Mouse (Mus musculus): ENCODE results near the gene Iscu. TPM values are rescaled to one million over a fixed set of nuclear protein-coding genes. Genes with fewer than 3 reads are reported as not detected.

The Iscu gene
- polyA plus RNA-seq, 2 experiments = 64.9 to 103 TPM

DNA sequence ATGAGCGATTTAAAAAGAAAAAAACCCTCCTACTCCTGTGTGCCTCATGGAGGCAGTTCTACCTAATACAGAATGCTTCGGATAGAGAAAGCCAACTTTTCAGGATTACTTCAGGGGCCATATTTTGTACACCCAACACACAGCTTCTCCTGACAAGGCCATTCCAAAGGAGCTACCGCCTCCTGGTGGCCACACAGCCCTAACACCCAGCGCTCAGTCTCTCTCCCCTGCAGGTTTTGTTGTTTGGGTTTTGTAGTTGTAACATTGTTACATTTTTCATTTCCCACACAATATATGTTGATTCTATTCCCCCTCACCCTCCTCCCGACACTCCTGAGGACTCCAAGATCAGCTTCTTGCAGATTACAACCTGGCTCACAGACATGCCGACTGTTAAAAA, 40.4 kb upstream of the Iscu start:
- ATAC-seq (ENCODE audit: insufficient read depth) = no peak
- Histone ChIP-seq H3K27me3 (ENCODE audit: control insufficient read depth, insufficient read depth, low read length) (no peaks in the 10 kb centered on the region), H3K4me1 (replicated peaks; ENCODE audit: control insufficient read depth in 2 of 2, insufficient read depth in 2 of 2, low read length in 1 of 2) (peaks cover 7 to 13% of the 10 kb centered on the region in 2 experiments), H3K9ac (replicated peaks) (no peak overlapping the region), H3K36me3 (replicated peaks; ENCODE audit: control insufficient read depth, insufficient read depth, low read depth) (no peaks in the 10 kb centered on the region), H3K4me3 (ENCODE audit: insufficient read depth in 1 of 2, low read depth in 2 of 2, low read length in 2 of 2) (no peak overlapping the region), H3K9me3 (ENCODE audit: control insufficient read depth, low read length) (no peaks in the 10 kb centered on the region), H3K27ac (no peak overlapping the region), H3K4me2 (ENCODE audit: low read depth) (no peak overlapping the region)
- TF ChIP-seq EP300 (IDR thresholded peaks at IDR 0.05; ENCODE audit: low read depth) (no peak), CTCF (IDR thresholded peaks at IDR 0.05; ENCODE audit: low read depth) (peak; percentile 83)
- whole genome bisulfite sequencing (ENCODE audit: insufficient replicate concordance) = 19% methylated on average over 6 of the region's 6 CpGs
- DNase-seq (ENCODE audit: low read depth in 3 of 3, low spot score in 3 of 3) = no peak

DNA sequence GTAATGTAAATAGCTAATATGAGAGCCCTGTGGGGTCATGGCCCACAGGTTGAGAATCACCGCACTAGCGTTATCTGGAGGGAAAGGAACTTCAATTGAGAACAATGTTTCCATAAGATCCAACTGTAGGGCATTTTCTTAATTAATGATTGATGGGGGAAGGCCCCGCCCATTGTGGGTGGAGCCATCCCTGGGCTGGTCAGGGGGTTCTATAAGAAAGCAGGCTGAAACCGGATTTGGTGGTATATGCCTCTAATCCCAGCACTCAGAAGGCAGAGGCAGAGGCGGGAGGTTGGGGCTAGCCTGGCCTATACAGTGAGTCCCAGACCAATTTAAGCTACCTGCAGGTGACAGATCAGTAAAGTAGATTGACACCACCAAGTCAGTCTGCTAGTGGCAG, 38.2 kb upstream of the Iscu start:
- TF ChIP-seq EP300 (IDR thresholded peaks at IDR 0.05; ENCODE audit: low read depth) = no peak
- TF ChIP-seq CTCF (IDR thresholded peaks at IDR 0.05; ENCODE audit: low read depth) = no peak
- Histone ChIP-seq H3K4me3 (ENCODE audit: insufficient read depth in 1 of 2, low read depth in 2 of 2, low read length in 2 of 2) (no peak overlapping the region), H3K9me3 (ENCODE audit: control insufficient read depth, low read length) (no peaks in the 10 kb centered on the region), H3K4me1 (replicated peaks; ENCODE audit: control insufficient read depth in 2 of 2, insufficient read depth in 2 of 2, low read length in 1 of 2) (peaks cover 7 to 13% of the 10 kb centered on the region in 2 experiments), H3K36me3 (replicated peaks; ENCODE audit: control insufficient read depth, insufficient read depth, low read depth) (no peaks in the 10 kb centered on the region; the same call in 1 of the 2 replicates), H3K4me2 (ENCODE audit: low read depth) (peak overlapping the region; percentile 79; the same call in 1 of the 2 replicates), H3K27ac (peak overlapping the region; percentile 74), H3K9ac (replicated peaks) (no peak overlapping the region), H3K27me3 (ENCODE audit: control insufficient read depth, insufficient read depth, low read length) (no peaks in the 10 kb centered on the region)
- WGBS (ENCODE audit: insufficient replicate concordance) = 69% methylated on average over 5 of the region's 5 CpGs
- ATAC-seq (ENCODE audit: insufficient read depth) = no peak
- DNase-seq (ENCODE audit: low read depth in 3 of 3, low spot score in 3 of 3) = no peak

DNA sequence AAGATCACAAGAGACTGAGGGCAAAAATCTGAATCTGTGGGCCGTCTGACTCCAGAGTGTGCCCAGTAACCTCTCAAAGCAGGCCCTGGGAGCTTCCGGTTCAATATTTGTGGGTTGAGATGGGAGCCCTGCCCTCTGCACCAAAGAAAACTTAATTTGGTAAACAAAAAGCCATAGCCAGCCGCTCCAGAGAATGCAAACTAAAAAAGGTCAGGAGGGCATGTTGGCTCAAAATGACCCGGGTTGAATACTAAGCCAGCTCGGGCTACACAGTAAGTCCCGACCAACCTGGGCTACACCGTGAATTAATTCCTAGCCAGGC, 37.6 kb upstream of the Iscu start:
- H3K27me3 ChIP-seq (ENCODE audit: control insufficient read depth, insufficient read depth, low read length) = no peaks in the 10 kb centered on the region
- H3K9ac ChIP-seq (replicated peaks) = peak overlapping the region; percentile 61
- H3K4me3 ChIP-seq (ENCODE audit: insufficient read depth in 1 of 2, low read depth in 2 of 2, low read length in 2 of 2) = peak overlapping the region; percentile 72 to 77
- ATAC-seq (ENCODE audit: insufficient read depth) (no peak), DNase-seq (ENCODE audit: low read depth in 3 of 3, low spot score in 3 of 3) (peak in 2 of 3 experiments; percentile 6 to 13)
- peak overlapping the region; percentile 74 for H3K27ac ChIP-seq
- H3K9me3 ChIP-seq (ENCODE audit: control insufficient read depth, low read length) = no peaks in the 10 kb centered on the region
- peaks cover 3% of the 10 kb centered on the region for H3K36me3 ChIP-seq (replicated peaks; ENCODE audit: control insufficient read depth, insufficient read depth, low read depth)
- H3K4me1 ChIP-seq (replicated peaks; ENCODE audit: control insufficient read depth in 2 of 2, insufficient read depth in 2 of 2, low read length in 1 of 2) = peaks cover 7 to 13% of the 10 kb centered on the region in 2 experiments
- no peak for TF ChIP-seq CTCF (IDR thresholded peaks at IDR 0.05; ENCODE audit: low read depth)
- TF ChIP-seq EP300 (IDR thresholded peaks at IDR 0.05; ENCODE audit: low read depth) = no peak
- peak overlapping the region; percentile 79 for H3K4me2 ChIP-seq (ENCODE audit: low read depth)
- 38% methylated on average over 7 of the region's 7 CpGs for WGBS (ENCODE audit: insufficient replicate concordance)

DNA sequence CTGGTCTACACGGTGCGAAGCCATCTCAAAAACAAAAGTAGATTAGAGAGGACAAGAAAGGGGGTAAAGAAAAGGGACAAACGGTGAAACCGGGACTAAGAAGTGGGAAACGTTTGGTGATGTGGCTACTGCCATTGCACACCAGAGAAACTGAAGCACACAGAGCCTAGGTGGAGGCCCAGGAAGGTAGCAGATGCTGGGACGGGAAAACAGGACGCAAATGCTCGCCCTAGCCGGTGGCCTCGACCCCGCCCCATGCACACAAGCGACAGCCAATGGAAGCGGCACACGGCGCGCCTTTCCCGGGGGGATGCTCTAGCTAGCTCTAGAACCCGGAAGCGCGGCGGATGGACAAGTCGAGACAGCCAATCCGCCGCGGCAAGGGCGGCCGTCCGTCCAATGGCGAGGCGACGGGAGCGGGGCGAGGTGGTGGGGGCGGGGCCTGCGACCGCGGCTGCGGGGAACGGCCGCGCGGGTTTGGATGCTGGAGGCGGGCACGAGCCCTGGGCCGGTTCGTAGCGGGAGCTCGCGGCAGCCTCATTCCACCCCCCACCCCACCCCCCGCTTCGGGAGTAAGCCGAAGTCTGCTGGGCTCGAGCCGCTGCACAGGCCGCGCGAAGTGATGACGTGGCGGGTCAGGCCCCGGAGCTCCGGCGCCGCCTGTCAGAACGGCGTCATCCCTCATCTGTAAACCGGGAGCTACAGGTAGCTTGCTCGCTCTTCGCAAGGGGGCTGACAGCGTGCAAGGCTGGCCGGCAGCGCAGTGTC, 37.0 kb upstream of the Iscu start, which contains the start of gene Ficd:
Gene Ficd (plus strand): TSS at position 459 of the 768 bp plus-strand sequence.
- 2% methylated on average over 71 of the region's 71 CpGs for WGBS (ENCODE audit: insufficient replicate concordance)
- Histone ChIP-seq H3K27me3 (ENCODE audit: control insufficient read depth, insufficient read depth, low read length) (no peaks in the 10 kb centered on the region), H3K9me3 (ENCODE audit: control insufficient read depth, low read length) (no peaks in the 10 kb centered on the region), H3K4me3 (ENCODE audit: insufficient read depth in 1 of 2, low read depth in 2 of 2, low read length in 2 of 2) (peak within 1 kb of the TSS; percentile 77 to 89), H3K4me2 (ENCODE audit: low read depth) (peak within 1 kb of the TSS; percentile 79), H3K27ac (peak within 1 kb of the TSS; percentile 79), H3K4me1 (replicated peaks; ENCODE audit: control insufficient read depth in 2 of 2, insufficient read depth in 2 of 2, low read length in 1 of 2) (peaks cover 7 to 13% of the 10 kb centered on the region in 2 experiments), H3K9ac (replicated peaks) (peak within 1 kb of the TSS; percentile 69), H3K36me3 (replicated peaks; ENCODE audit: control insufficient read depth, insufficient read depth, low read depth) (peaks cover 8% of the 10 kb centered on the region)
- peak; percentile 97 for ATAC-seq (ENCODE audit: insufficient read depth)
- no peak for TF ChIP-seq CTCF (IDR thresholded peaks at IDR 0.05; ENCODE audit: low read depth)
- TF ChIP-seq EP300 (IDR thresholded peaks at IDR 0.05; ENCODE audit: low read depth) = no peak
- peak; percentile 95 to 96 (median 96) for DNase-seq (ENCODE audit: low read depth in 3 of 3, low spot score in 3 of 3)

DNA sequence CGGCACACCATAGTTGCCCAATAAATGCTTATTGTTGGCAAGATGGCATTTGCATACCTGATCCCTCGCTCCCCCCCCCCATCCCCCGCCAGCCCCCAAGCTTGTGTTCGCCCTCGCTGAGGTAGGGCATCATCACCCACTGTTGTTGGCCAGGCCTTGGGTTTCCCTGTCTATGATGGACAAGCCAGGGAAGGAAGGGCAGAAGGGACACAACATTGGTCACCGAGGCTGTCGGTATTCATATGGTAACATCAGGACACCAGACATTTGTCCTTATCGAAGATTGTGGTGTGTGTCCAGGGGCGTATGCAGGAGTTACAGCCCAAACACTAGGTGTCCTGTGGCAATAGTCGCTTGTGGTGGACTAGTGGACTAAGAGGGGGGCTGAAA, 36.4 kb upstream of the Iscu start:
- H3K4me3 ChIP-seq (ENCODE audit: insufficient read depth in 1 of 2, low read depth in 2 of 2, low read length in 2 of 2) = peak overlapping the region; percentile 77 to 89
- H3K27ac ChIP-seq = peak overlapping the region; percentile 79
- WGBS (ENCODE audit: insufficient replicate concordance) = 2% methylated on average over 10 of the region's 10 CpGs
- H3K9ac ChIP-seq (replicated peaks) = peak overlapping the region; percentile 69
- H3K4me2 ChIP-seq (ENCODE audit: low read depth) = peak overlapping the region; percentile 79
- no peaks in the 10 kb centered on the region for H3K9me3 ChIP-seq (ENCODE audit: control insufficient read depth, low read length)
- ATAC-seq (ENCODE audit: insufficient read depth) = peak; percentile 3; the same call in 1 of the 2 replicates
- peak in 2 of 3 experiments; percentile 17 to 20 for DNase-seq (ENCODE audit: low read depth in 3 of 3, low spot score in 3 of 3)
- H3K27me3 ChIP-seq (ENCODE audit: control insufficient read depth, insufficient read depth, low read length) = no peaks in the 10 kb centered on the region
- no peak for TF ChIP-seq EP300 (IDR thresholded peaks at IDR 0.05; ENCODE audit: low read depth)
- TF ChIP-seq CTCF (IDR thresholded peaks at IDR 0.05; ENCODE audit: low read depth) = no peak
- peaks cover 11% of the 10 kb centered on the region for H3K36me3 ChIP-seq (replicated peaks; ENCODE audit: control insufficient read depth, insufficient read depth, low read depth)
- H3K4me1 ChIP-seq (replicated peaks; ENCODE audit: control insufficient read depth in 2 of 2, insufficient read depth in 2 of 2, low read length in 1 of 2) = peaks cover 7 to 13% of the 10 kb centered on the region in 2 experiments

Data from liver, embryonic 14.5 days (tissue).